Mouse (Mus musculus) CH12.LX (cell line): ENCODE measurements at regions not wholly inside any gene's neighbourhood (a gene's known extent, or its start where the extent isn't known, plus 50 kb on each side); places are given as distances from the start of the nearest gene placed in this dataset.
"Not testable (repeated sequence)": the region's sequence is repeated elsewhere in the genome, so short reads cannot be mapped to it uniquely, and the experiment has no call there.

Source experiments
- DNase-seq: peaks from one replicate; pipeline ENCODE4 v3.0.0-alpha.2; 2013; ENCODE audit errors: extremely low read depth
- H3K27ac ChIP-seq: 2 replicates; pipeline ENCODE4 v1.5.1; 2012; ENCODE audit warnings: low read depth, mild to moderate bottlenecking, control low read depth, moderate library complexity; ENCODE audit not compliant: insufficient read depth
- H3K27me3 ChIP-seq: replicated peaks from 2 replicates; pipeline ENCODE3; 2012; ENCODE audit warnings: inconsistent platforms
- H3K36me3 ChIP-seq, 2 experiments: replicated peaks in 1 of 2; 2 replicates each; pipeline versions ENCODE3 to v1.6.1; 2012; ENCODE audit warnings: inconsistent platforms in 1 of 2, low read length in 1 of 2, mild to moderate bottlenecking in 1 of 2, mixed read lengths in 1 of 2, moderate library complexity in 1 of 2; ENCODE audit not compliant: control insufficient read depth in 1 of 2, insufficient read depth in 1 of 2
- H3K4me1 ChIP-seq, 2 experiments: 2 replicates each; pipeline ENCODE4 v1.6.1; 2012; ENCODE audit warnings: inconsistent platforms in 1 of 2, moderate library complexity in 1 of 2; ENCODE audit not compliant: insufficient read depth in 2 of 2, control insufficient read depth in 1 of 2
- H3K4me2 ChIP-seq: 2 replicates; pipeline ENCODE4 v1.6.1; 2012; ENCODE audit warnings: low read depth, mild to moderate bottlenecking, control low read depth; ENCODE audit not compliant: poor library complexity, insufficient read depth, severe bottlenecking
- H3K4me3 ChIP-seq, 3 experiments: fragments of 150-350 bp in 1 of 3; sonication (generic) in 1 of 3; replicated peaks in 1 of 3; 2 replicates each; pipeline versions ENCODE3 to v1.5.1; 2011 to 2012; ENCODE audit warnings: low read depth in 2 of 3, low read length in 2 of 3, mild to moderate bottlenecking in 2 of 3, moderate library complexity in 2 of 3, control low read depth in 1 of 3, improper control_type of control experiment in 1 of 3, inconsistent platforms in 1 of 3, mixed read lengths in 1 of 3; ENCODE audit not compliant: poor library complexity in 1 of 3
- H3K79me2 ChIP-seq: replicated peaks from 2 replicates; pipeline ENCODE4 v1.6.1; 2012; ENCODE audit warnings: mild to moderate bottlenecking, moderate library complexity; ENCODE audit not compliant: control insufficient read depth, poor library complexity, insufficient read depth, severe bottlenecking; ENCODE audit errors: extremely low read depth
- H3K9ac ChIP-seq: 2 replicates; pipeline ENCODE4 v1.6.1; 2012; ENCODE audit warnings: low read depth, mild to moderate bottlenecking, control low read depth, moderate library complexity; ENCODE audit not compliant: insufficient read depth
- H3K9me3 ChIP-seq: replicated peaks from 2 replicates; pipeline ENCODE3; 2012; ENCODE audit warnings: low read length, inconsistent platforms, mixed read lengths
- dilution Hi-C: fragments of 300-500 bp; cut with MboI; formaldehyde crosslinking; loops from 2 replicates; pipeline ENCODE4 v1.14.3; 2020; ENCODE audit warnings: low sequenced_read_pairs; ENCODE audit not compliant: extremely low pct_unique_long_range_greater_than_20kb, extremely low pct_ligation_motif_present
- in situ Hi-C: fragments of 300-500 bp; cut with MboI; formaldehyde crosslinking; loops from 3 replicates; pipeline ENCODE4 v1.14.3; 2019; ENCODE audit warnings: low sequenced_read_pairs, low pct_ligation_motif_present, low pct_unique_long_range_greater_than_20kb, mixed read lengths

DNA sequence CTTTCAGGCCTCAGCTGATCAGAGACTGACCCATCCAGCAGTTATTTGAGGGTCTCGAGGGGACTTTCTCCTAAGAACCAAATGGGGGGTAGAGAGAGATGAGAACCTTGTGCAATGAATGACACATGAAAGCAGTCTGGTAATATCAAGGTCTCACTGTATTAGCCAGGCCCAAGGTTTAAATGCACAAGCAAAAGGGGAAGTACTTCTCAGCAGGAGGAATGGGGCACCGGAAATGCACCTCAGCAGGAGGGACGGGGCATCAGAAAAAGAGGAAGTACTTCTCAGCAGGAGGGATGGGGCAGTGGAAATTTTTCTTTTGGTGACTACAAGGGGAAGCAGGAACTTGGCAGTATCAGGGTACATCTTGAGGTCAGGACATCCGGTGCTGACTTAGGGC lies 213.6 kb upstream of the Selenop start:
- H3K79me2 ChIP-seq, dilution Hi-C loops, H3K27me3 ChIP-seq, H3K4me2 ChIP-seq, H3K9ac ChIP-seq, H3K36me3 ChIP-seq, H3K9me3 ChIP-seq, H3K4me3 ChIP-seq, in situ Hi-C loops, H3K4me1 ChIP-seq, H3K27ac ChIP-seq: not testable (repeated sequence)
- peak; percentile 0 for DNase-seq
